Mouse (Mus musculus): ENCODE results near the gene Cobll1.
A peak's percentile ranks its signal among the peaks of the same experiment; 100 is the strongest.

The Cobll1 gene

DNA sequence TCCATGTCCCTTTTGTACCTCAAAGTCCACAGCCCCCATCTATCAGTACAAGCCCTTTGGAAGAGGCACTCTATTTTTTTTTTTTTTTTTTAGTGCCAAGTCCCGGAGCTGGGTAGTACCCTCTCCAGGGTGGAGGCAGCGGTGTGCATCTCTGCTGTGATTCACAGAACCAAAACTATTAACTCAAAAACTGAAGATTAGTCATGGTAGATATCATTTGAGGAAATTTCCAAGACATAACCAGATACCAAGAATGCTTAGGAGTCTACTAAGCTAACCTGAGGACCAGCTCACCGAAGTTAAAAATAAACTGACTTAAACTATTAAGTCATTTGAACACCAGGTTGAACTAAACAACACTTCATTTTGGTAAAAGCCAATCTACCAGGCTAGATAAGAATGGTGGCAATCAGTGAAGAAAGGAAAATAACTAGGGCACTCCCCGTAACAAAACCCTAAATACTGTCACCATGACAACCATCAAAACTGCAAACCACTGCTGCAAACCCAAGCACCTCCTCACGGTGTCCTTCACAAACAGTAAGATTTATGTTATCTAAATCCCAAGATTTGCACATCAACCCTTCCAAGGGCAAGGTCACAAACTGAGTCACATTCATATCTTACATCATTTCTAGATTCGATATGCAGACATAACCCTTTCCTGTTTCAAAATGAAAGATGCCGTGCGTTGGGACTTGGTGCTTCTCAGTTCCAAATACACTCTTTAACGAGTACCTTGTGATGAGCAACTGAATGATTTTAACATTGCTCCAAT lies 43.8 kb downstream of the Cobll1 start:
- DNase-seq: no peak

DNA sequence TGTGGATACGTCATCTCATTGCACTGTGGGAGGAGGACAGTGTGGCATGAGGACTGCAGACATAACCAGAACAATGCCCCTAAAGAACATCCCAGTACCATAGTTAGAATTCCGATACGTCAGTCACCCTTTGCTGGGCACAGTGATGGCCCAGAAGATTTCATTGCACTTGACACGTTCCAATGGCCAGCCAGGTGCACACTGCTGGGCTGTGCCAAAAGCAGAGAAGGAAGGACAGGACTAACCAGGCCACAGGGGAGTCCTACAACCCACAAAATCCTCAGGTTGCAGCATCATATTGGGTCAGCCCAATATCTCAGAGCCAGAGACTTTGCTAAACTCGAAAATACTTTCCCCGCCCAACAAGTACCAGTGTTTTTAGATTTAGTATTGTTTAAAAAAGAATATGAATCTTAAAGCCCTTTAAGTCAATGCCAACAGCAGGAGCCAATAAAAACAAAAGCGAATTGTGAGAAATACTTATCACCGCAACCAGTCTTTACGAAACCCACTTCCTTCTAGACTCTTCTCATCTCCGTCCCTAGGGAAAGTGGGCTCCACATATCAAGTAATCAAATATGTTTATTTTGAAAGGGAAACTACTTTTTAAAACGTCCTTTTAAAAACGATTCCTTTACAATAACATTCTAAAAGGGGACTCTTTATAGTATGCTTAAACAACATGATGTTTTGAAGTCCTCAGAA lies 46.0 kb downstream of the Cobll1 start:
- DNase-seq: no peak

DNA sequence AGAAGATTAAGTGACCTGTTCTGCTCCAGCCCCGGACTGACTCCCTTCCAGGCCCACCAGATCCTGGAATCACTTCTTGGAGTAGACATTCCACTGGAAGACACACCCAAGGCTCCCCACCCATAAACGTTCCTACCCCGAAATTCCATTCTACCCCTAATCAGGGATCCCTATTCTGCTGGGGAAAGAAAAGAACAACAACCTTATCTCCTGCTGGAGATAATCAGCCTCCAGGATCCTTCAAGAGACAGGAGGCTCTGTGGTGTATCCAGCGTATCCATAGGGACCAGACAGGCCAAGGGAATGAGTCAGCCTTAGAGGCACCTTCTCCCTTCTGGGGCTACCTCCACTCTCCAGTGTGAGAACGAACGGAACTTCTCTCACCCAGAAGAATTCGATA lies 47.8 kb downstream of the Cobll1 start:
- no peak for DNase-seq

GRCm38 (mm10) chr2:65189346-65189745 lies 49.9 kb downstream of the Cobll1 start:
- DNase-seq: peak; percentile 54

DNA sequence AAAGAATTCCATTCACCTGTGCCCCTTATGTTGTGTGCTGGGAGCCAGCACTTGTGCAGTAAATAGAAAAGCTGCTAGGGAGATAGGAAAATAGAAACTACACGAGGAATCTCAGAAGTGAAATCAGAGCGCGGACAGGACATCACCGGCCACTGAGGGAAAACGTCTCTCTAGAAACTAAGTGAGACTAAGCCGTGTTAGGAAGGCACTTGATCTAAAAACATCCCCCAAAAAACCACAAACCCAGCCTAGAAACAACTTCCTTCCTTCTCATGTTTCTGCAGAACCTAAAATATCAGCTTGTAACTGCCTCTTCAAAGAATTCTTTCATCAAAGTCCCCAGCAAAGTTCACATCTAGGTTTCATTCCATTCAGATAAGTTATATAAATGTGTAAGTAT lies 50.6 kb downstream of the Cobll1 start:
- peak; percentile 23 for DNase-seq

GRCm38 (mm10) chr2:65187652-65188051 lies 51.6 kb downstream of the Cobll1 start:
- no peak for DNase-seq

- no peak for DNase-seq
Measured at GRCm38 (mm10) chr2:65187164-65187563, 52.0 kb downstream of the Cobll1 start.

DNA sequence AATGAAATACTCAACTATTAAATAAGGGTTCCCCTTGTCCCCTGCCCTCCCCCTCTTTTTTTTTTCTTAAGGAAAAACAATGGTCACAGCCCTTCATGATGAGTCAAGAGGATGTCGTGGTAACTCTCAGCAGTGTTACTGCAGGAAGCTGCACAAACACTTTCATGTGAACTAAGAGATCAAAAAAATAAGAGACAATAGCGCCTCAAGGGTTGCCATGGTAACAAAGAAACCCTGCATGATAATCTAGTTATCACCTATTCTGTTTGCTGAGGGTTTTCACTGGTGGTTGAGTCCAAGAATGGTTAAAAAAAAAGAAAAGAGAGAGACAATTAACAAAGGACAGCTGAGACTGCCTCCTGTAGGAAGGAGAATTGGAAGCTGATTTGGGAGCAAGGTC lies 56.5 kb downstream of the Cobll1 start:
- peak; percentile 8 for DNase-seq

- DNase-seq: no peak
Measured at GRCm38 (mm10) chr2:65181736-65182135, 57.5 kb downstream of the Cobll1 start.

DNA sequence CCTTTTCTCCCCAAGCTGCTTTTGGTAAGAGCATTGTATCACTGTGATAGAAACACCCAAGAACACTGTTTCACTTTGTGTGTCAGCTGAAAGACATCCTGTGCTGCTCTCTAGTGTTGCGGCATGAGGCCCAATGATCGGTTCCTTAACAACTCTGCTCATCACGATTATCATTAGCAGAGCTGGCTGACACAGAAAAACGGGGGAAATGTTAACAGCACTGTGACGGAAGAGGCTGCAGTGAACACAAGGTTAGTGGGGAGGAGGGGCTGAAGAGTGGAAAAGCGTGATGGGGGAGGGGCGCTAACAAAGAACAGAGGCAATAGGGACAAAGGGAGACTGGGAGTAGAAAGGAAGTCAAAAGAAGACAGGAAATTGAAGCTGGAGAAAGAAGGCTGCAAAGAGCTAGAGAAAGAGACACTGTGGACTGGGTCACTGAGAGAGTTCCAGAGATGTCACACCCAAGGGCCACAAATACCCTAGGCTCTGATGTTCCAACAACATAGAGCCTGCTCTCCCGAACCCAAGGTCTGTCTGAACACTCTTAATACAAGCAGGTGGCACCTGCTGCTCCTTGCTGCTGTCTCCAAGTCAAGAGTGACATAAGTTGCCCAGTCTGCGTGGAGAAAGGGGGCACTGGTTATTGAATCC lies 58.0 kb downstream of the Cobll1 start:
- peak; percentile 13 for DNase-seq

- DNase-seq: no peak
Measured at GRCm38 (mm10) chr2:65175645-65176044, 63.6 kb downstream of the Cobll1 start.

DNA sequence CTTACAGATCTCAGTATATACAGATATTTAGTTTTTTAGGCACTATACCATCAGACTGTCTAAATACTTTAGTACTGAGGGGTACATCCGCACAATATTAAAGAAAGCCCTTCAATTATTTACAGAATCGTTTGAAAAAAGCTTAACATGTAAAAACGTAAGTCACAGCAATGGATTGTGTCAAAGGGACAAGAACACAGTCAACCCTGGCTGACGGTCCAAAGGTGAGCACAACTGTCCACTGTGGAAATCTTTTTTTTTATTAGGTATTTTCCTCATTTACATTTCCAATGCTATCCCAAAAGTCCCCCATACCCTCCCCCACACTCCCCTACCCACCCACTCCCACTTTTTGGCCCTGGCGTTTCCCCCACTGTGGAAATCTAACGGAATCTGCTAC lies 67.1 kb downstream of the Cobll1 start:
- DNase-seq: no peak

GRCm38 (mm10) chr2:65171516-65171915 lies 67.7 kb downstream of the Cobll1 start:
- no peak for DNase-seq

GRCm38 (mm10) chr2:65170693-65171456 lies 68.3 kb downstream of the Cobll1 start:
- no peak for DNase-seq

- no peak for DNase-seq
Measured at GRCm38 (mm10) chr2:65170256-65170655, 68.9 kb downstream of the Cobll1 start.

GRCm38 (mm10) chr2:65163990-65164389 lies 75.2 kb downstream of the Cobll1 start:
- no peak for DNase-seq

GRCm38 (mm10) chr2:65162625-65163024 lies 76.6 kb downstream of the Cobll1 start:
- no peak for DNase-seq

DNA sequence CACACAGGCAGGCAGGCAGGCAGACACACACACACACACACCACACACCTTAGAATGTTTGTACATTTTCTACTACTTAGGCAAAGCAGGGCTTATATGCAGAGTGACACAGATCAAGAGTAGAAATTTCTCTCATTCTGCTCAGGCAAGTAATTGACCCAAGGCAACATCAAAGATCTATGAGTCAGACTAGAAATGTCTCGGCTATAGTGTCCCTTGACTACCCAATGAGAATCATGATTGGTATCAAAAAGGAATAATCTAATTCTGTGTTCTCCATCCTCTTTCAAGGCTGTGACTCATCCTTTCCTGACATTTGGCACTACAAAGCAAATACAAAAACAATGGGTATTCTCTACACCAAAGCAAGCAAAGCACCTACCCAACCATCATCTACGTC lies 77.5 kb downstream of the Cobll1 start:
- DNase-seq: no peak

- DNase-seq: no peak
Measured at GRCm38 (mm10) chr2:65157981-65158651, 81.1 kb downstream of the Cobll1 start.

DNA sequence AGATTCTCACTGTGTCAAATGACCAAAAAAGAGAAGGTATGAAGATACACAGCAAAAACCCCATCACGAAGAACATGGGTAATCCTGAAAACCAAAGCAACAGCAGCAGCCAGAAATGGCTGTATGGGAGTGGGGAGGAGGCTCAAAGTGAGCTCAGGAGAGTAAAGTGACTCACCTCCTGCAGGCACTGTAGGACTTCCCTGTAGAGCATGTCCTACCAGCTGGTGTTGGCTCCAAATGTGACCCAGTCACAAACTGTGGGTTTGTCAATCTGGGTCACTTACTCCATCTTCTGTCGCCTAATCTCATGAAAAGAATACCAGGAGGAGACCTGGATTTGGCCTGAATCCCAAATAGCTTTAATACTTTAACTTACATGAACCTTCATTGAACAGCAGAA lies 81.9 kb downstream of the Cobll1 start:
- no peak for DNase-seq

- DNase-seq: no peak
Measured at GRCm38 (mm10) chr2:65148928-65149327, 90.3 kb downstream of the Cobll1 start.

GRCm38 (mm10) chr2:65147431-65147830 lies 91.8 kb downstream of the Cobll1 start:
- no peak for DNase-seq
